Mouse (Mus musculus) lung, adult 2 months (tissue): Measurements from ENCODE around the gene Cacng8. TPM values are rescaled to one million over a fixed set of nuclear protein-coding genes. Genes with fewer than 3 reads are reported as not detected.

Experiments
- DNase-seq: peaks from one replicate; pipeline ENCODE4 v3.0.0; 2022
- H3K4me1 ChIP-seq: fragments of 200-500 bp; 2 replicates; pipeline ENCODE4 v1.6.1; 2011; ENCODE audit warnings: low read length; ENCODE audit not compliant: control insufficient read depth, insufficient read depth
- H3K4me3 ChIP-seq: fragments of 200-500 bp; replicated peaks from 2 replicates; pipeline ENCODE3; 2011; ENCODE audit warnings: low read depth, mild to moderate bottlenecking, control low read depth, low read length; ENCODE audit errors: extremely low read depth
- CTCF ChIP-seq: fragments of 200-500 bp; IDR thresholded peaks from 2 replicates; pipeline ENCODE4 v1.5.1; 2011; ENCODE audit warnings: mild to moderate bottlenecking, low read length, control low read depth; ENCODE audit not compliant: insufficient read depth
- POLR2A ChIP-seq: fragments of 200-500 bp; IDR thresholded peaks from 2 replicates; pipeline ENCODE4 v1.6.1; 2011; ENCODE audit warnings: low read depth, mild to moderate bottlenecking, control low read depth, low read length, borderline replicate concordance; ENCODE audit errors: extremely low read depth
- WGBS: fragments of 180-500 bp; shearing (Covaris S2); methylation state at CpG from one replicate; pipeline ENCODE4 v1.1.7; 2018; 5-methylcytosine and 5-hydroxymethylcytosine counted together
- polyA plus RNA-seq: library from polyadenylated mRNA; depleted of rRNA; stranded (reverse); fragments of >200 nt; gene quantifications from 2 replicates; pipeline ENCODE4 v1.2.3, GENCODE M21; 2012; rRNA removed

Gene Cacng8
- polyA plus RNA-seq = 0.37 TPM in 1 of 2 replicates, not detected in the other

DNA sequence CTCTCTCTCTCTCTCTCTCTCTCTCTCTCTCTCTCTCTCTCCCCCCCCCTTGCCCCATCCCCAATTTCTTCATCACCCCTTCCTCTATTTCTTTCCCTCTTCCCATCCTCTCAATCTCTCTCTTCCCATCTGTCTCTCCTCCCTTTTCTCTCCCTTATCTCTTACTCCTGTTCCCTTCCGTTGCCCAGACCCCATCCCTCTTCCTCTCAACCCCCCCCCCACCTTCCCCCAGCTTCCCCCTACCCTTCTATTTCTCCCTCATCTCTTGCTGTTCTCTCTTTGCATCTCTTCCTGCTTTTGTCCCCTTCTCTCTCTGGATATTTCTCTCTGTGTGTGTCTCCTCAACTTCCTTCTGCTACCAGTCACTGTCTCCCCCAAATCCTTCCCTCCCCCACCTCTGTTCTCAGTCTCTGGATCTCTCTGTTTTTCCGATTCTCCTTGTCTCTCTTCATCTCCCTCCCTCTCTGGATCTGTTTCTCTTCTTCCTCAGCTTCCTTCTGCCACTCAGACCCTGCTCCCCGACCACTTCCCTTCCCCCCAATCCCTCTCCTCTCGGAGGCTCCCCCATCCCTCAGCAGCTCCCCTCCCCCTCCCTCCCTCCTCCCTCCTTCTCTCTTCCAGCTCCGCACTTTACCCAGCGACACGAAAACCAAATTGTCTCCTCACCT, at the start of gene Cacng8:
Cacng8 (plus strand) TSS at position 271 of the 668 bp plus-strand sequence.
- H3K4me3 ChIP-seq = no peak within 1 kb of the TSS
- no peak for DNase-seq
- under 1% methylated on average over 7 of the region's 7 CpGs for WGBS
- no peaks in the 10 kb centered on the region for H3K4me1 ChIP-seq
- TF ChIP-seq POLR2A (no peak), CTCF (no peak)

DNA sequence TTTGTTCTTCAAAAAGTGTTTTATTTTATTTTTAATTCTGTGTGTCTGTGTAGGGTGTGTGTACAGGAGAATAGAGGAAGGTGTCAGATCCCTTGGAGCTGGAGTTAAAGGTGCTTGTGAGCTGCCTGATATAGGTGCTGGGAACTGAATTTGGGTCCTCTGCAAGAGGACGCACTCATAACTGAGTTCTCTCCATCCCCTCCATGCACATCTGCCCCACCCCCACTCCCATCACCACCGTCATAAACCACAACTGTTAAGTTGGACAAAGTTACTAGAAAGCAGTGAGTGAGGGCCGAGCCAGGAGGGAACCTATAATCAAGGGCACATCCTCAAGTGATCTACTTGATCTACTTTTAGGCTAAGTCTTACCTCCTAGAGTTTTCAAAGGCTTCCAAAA, 46.6 kb upstream of the Cacng8 start:
- no peak for TF ChIP-seq POLR2A
- no peak for TF ChIP-seq CTCF
- 82% methylated on average over 3 of the region's 3 CpGs for WGBS

DNA sequence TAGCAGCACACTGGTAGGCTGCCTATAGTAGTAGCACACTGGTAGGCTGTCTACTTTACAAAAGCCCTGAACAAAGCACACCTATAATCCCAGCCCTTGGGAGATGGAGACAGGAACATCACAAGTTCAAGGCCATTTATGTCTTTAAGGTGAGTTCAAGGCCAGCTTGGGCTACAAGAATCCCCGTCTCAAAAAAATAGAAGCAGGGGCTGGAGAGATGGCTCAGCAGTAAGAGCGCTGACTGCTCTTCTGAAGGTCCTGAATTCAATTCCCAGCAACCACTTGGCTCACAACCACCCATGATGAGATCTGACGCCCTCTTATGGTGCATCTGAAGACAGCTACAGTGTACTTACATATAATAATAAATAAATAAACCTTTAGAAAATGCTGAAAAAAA, 45.2 kb upstream of the Cacng8 start:
- TF ChIP-seq POLR2A (no peak), CTCF (no peak)
- DNase-seq = no peak
- Histone ChIP-seq H3K4me1 (no peaks in the 10 kb centered on the region), H3K4me3 (no peak overlapping the region)
- WGBS = 91% methylated on average over 3 of the region's 3 CpGs

More for the DNA sequence above, 46.6 kb upstream of the Cacng8 start:
- DNase-seq = no peak
- H3K4me3 ChIP-seq = no peak overlapping the region
- no peaks in the 10 kb centered on the region for H3K4me1 ChIP-seq

DNA sequence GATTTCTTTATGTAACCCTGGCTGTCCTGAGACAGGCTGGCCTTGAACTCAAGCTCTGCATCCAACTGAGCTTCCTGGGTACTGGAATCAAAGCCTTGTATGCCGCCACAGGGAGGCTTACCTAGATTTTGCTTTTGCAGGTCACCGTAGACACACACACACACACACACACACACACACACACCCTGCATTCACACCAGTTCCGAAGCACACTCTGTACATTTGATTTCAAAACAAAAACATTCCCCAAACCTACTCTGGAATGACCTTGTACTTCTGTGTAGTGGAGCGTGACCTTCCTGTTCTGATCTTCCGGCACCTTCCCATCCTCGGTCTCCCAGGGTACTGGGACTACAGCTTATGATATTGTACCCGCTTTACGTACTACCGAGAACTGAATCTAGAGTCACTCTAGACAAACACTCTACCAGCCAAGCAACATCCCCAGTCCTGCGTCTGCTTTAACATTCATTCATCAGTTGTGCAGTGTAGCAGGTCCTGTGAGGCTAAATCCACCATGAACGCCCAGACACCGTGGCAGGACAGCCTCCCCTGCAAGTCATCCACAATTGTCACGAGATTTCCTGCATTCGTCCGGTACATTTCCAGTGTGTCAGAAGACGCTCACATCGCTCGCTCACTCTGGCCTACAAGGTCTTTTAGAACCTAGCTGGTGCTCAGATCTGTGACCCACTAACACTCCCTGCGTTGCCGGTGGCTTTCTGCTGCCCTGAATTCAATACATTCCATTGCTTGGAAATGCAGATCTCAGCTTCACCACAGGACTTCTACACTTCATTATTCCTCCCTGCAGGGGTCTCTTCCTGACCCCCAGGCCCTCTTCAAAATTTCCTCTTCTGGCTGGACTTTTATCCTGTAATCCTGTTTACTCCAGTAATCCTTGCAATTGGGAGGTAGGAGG, 42.9 kb upstream of the Cacng8 start:
- TF ChIP-seq CTCF (no peak), POLR2A (no peak)
- Histone ChIP-seq H3K4me3 (no peak overlapping the region), H3K4me1 (no peaks in the 10 kb centered on the region)
- 70% methylated on average over 20 of the region's 20 CpGs for WGBS
- no peak for DNase-seq

DNA sequence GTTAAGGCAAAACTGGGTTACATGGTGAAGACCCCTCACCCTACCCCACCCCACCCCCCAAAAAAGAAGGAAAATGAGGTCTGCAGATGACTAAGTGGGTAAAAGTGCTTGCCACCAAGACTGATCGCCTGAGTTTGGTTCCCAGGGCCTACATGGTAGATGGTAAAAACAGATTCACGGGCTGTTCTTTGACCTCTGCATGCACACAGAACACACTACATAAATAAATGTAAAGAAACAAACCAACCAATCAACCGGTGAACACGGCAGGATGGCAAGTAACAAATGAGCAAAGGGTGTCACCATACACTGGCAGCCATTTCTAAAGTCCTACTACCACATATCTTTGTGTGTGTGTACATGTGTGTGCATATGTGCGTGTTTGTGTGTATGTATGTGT, 42.2 kb upstream of the Cacng8 start:
- DNase-seq = no peak
- no peak for TF ChIP-seq POLR2A
- Histone ChIP-seq H3K4me1 (no peaks in the 10 kb centered on the region), H3K4me3 (no peak overlapping the region)
- WGBS = 70% methylated on average over 5 of the region's 5 CpGs

DNA sequence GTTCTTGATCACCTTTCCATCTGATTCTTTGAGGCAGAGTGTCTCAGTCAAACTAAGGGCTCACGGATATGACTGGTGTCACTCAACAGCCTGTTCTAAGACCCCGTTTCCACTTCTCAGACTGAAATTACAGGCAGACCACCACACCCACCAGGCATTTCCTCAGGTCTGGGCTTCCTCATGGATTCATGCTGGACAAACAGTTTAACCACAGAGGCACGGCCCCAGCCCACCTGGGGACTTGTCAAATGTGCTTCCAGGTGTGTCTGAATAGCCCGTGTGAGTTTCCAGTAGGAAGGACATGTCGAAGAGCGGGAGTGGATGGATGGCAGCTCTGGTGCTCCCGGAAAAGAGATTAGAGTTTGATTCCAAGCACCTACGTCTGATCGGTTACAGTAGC, 40.7 kb upstream of the Cacng8 start:
- no peak for DNase-seq
- Histone ChIP-seq H3K4me3 (no peak overlapping the region), H3K4me1 (no peaks in the 10 kb centered on the region)
- TF ChIP-seq POLR2A = no peak
- WGBS = 90% methylated on average over 9 of the region's 9 CpGs

DNA sequence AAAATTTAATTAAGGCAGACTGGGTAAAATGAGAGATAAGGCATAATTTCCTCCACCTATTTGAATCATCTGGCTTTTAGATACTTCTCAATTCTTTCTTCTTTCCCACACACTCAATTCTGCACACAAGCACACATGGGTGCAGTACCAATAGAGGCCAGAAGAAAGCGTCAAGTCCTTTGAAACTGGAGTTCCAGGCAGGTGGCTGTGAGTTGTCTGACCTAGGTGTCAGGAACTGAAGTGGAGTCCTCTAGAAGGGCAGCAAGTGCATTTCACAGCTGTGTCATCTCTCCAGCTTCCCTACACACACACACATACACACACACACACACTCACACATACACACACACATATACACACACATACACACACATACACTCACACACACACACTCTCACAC, 38.9 kb upstream of the Cacng8 start:
- Histone ChIP-seq H3K4me1 (no peaks in the 10 kb centered on the region), H3K4me3 (no peak overlapping the region)
- DNase-seq = no peak
- 88% methylated on average over 1 of the region's 1 CpGs for WGBS
- TF ChIP-seq CTCF (no peak), POLR2A (no peak)

DNA sequence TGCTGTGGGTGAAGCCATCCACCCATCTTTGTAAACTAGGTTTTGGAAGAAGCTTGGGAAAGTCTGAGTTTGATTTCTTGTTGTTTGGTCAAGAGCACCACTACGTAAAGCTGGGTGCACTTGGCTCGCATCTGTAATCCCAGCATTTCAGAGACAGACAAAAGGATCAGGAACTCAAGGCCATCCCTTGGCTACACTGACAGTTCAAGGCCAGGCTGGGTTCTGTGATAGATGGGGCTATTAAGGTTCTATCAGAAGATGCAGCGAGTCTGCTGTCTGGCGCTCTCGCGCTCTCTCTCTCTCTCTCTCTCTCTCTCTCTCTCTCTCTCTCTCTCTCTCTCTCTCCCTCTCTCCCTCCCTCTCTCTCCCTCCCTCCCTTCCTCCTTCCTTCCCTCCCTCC, 35.6 kb upstream of the Cacng8 start:
- WGBS = 84% methylated on average over 6 of the region's 6 CpGs
- no peak for DNase-seq
- Histone ChIP-seq H3K4me1 (no peaks in the 10 kb centered on the region), H3K4me3 (no peak overlapping the region)
- TF ChIP-seq POLR2A (no peak), CTCF (no peak)

DNA sequence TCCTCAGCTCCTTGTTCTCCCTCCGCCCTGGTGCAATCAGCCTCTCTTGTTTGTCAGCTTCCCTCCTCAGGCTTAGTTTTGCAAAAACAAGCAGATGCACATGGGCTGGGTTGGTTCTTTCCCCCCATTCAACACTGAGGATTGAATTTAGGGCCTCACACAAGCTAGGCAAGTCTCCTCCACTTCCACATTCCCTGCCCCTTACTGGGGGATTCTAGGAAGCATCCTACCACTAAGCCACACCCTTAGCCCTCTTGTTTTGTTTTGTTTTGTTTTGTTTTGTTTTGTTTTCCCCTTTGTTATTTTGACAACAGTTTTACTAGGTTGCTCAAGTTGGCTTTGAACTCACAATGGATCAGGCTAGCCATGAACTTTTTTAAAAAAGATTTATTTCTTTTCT, 29.8 kb upstream of the Cacng8 start:
- TF ChIP-seq POLR2A (no peak), CTCF (no peak)
- 96% methylated on average over 1 of the region's 1 CpGs for WGBS
- Histone ChIP-seq H3K4me3 (no peak overlapping the region), H3K4me1 (no peaks in the 10 kb centered on the region)
- no peak for DNase-seq
